Mouse (Mus musculus): ENCODE data around the gene Myo18a. TPM values are rescaled to one million over a fixed set of nuclear protein-coding genes. Genes with fewer than 3 reads are reported as not detected.

Myo18a gene
- total RNA-seq, 2 experiments from 2014 or later = 273 to 280 TPM

DNA sequence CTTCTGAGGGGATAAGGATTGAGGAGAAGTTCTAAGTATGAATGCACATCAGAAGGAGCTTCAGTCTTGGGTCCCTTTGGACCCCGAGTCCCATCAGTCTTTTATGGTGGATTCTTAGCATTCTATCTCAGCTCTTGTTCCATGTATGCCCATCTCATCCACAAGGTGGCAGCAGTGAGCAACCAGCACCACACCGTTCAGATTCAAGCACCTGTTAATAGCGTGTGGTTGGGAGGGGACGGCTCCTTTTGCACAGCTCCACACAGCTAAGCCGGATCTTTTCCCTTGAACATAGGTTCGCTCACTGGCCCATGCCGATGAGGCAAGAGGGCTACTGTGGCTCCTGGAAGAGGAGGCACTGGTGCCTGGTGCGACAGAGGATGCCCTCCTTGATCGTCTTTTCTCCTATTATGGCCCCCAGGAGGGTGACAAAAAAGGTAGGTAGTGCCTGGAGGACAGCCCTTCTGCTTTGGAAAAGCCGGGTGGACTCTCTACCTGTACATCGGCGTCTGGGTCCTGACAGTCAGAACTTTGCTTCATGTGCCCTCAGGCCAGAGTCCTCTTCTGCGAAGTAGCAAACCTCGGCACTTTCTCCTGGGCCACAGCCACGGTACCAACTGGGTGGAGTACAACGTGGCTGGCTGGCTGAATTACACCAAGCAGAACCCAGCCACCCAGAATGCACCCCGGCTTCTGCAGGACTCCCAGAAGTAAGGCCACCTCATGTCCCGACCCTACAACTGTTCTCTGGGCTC, 64.4 kb downstream of the Myo18a start:
- DNase-seq (ENCODE audit: low spot score) = no peak
- intact Hi-C loops (cut with DNase I) = loop anchor here (1.0 to 10.0 kb wide), 2 partner anchors 140 to 357 kb away; partner anchors contain the start of genes Rab34 and Rpl23a

DNA sequence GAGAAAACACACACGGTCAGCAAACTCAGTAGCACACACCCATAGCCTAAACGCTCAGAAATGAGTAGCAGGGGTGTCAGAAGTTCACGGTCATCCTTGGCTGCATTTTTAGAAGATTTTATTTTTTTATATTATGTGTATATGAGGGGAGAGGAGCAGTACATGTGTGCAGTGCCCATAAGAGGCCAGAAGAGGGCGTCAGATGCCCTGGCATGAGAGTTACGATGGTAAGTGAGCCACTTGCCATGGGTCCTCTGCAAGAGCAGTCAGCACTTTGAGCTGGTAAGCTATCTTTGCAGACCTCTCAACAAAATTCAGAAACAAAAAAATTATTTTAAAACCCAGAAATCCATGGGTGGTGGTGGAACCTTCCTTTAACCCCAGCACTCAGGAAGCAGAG, 65.1 kb downstream of the Myo18a start:
- no peak for DNase-seq (ENCODE audit: low spot score)
- intact Hi-C loops (cut with DNase I) = loop anchor here (10.0 kb wide), 1 partner anchor 357 kb away; the partner anchor contains the start of genes Rab34 and Rpl23a

GRCm38 (mm10) chr11:77829043-77829841, 66.2 kb downstream of the Myo18a start:
- intact Hi-C loops (cut with DNase I) = loop anchor here (10.0 kb wide), 1 partner anchor 356 kb away; the partner anchor contains the start of genes Rab34 and Rpl23a
- no peak for DNase-seq (ENCODE audit: low spot score)

GRCm38 (mm10) chr11:77830875-77831274, 67.8 kb downstream of the Myo18a start:
- DNase-seq (ENCODE audit: low spot score) = no peak
- intact Hi-C loops (cut with DNase I) = no loop called here

DNA sequence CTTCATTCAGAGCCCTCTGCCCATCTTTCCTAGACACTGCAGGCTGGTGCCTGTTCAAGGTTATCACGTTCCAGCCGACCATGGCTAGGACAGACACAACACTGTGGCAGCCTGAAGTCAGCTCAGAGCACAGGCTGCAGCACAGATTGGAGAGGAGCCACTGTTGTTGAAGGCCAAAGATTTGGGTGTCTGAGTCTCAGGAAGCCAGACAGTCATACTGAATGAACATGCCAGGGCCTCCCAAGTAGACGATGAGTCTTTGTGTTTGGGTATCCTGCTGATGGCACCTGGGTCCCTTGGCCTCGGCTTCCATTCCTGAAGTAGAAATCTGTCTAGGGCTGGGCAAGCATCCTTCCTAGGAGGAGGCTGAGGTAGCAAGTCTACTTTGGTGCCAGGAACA, 69.5 kb downstream of the Myo18a start:
- DNase-seq (ENCODE audit: low spot score) = no peak
- intact Hi-C loops (cut with DNase I) = no loop called here

- intact Hi-C loops (cut with DNase I) = no loop called here
Observed at GRCm38 (mm10) chr11:77835109-77835508, 72.1 kb downstream of the Myo18a start.

GRCm38 (mm10) chr11:77836290-77836689, 73.2 kb downstream of the Myo18a start:
- no peak for DNase-seq (ENCODE audit: low spot score)
- intact Hi-C loops (cut with DNase I) = no loop called here

More at GRCm38 (mm10) chr11:77835109-77835508, 72.1 kb downstream of the Myo18a start:
- DNase-seq (ENCODE audit: low spot score) = no peak

- no peak for DNase-seq (ENCODE audit: low spot score)
- intact Hi-C loops (cut with DNase I) = no loop called here
Observed at GRCm38 (mm10) chr11:77836751-77837150, 73.7 kb downstream of the Myo18a start.

DNA sequence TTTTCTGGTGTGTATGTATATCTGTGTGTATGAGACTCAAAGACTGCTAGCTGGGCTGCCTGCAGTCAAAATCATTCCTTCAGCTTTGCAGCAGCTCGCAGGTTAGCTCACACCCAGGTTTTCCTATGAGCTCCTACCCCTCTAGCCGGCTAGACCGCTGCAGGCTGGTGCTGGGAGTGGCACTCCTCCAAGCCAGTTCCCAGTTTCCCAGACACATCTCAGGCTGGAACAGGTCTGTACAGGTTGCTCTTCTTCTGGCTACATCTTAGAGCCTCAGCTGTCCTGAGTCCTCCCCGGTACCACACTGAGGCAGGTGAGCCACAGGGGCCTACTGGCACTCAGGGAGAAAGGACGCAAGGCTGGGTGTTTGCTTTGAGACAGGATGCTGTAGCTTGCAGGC, 74.8 kb downstream of the Myo18a start:
- no peak for DNase-seq (ENCODE audit: low spot score)
- intact Hi-C loops (cut with DNase I) = no loop called here

DNA sequence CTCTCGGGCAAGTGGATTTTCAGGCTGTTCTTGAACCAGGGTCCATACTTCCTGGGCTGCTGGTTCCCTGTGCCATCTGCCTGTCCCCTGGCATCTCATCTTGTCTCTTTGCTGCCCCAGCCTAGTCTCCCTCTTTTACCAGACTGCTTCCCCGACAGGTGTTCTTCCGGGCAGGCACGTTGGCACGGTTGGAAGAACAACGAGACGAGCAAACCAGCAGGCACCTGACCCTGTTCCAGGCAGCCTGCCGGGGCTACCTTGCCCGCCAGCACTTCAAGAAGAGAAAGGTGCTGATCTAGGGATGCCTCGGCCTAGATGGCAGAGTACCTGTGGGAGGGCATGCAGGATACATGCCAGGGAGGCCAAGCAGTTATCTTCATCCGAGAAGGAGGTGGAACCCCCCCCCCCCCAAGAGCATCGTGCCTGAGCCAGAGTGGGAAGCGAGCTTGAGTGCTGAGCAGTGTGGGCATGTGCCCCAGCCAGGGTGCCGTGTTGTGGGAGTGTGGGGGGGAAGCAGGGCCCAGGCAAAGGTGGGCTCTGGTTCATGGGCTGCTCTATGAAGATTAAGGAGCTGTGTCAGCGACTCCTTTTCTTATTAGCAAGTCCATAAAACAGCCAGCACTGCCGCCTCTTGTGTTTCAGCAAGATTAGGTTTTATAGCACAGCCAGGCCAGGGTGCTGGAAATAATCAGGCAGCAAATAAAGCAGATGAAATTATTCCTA, 77.6 kb downstream of the Myo18a start:
- intact Hi-C loops (cut with DNase I) = no loop called here
- DNase-seq (ENCODE audit: low spot score) = no peak

GRCm38 (mm10) chr11:77843068-77843905, 80.2 kb downstream of the Myo18a start:
- no peak for DNase-seq (ENCODE audit: low spot score)
- intact Hi-C loops (cut with DNase I) = no loop called here

- DNase-seq (ENCODE audit: low spot score) = no peak
- intact Hi-C loops (cut with DNase I) = no loop called here
Observed at GRCm38 (mm10) chr11:77843906-77844200, 80.8 kb downstream of the Myo18a start.

DNA sequence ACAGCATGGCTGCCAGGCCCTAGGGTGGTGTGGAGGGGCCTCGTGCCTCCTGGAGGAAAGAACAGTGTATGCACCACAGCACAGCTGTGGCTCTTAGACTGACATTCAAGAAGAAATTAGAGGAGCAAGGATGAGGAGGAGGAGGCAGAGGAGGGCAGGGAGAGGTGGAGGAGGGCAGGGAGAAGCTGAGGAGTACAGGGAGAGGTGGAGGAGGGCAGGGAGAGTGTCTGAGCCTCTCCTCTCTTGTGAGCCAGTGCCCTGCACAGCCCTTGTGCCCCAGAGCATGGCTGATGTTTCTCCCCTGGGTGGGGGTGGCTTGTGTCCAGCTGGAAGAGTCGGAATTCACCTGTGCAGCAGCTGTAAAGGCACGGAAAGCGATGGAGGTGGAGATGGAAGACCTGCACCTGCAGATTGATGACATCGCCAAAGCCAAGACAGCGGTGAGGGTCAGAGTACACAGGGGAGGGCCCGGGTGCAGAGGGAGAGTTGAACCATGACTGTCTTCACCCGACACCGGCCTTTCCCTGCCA, 84.6 kb downstream of the Myo18a start:
- intact Hi-C loops (cut with DNase I) = no loop called here
- DNase-seq (ENCODE audit: low spot score) = no peak

- intact Hi-C loops (cut with DNase I) = no loop called here
- DNase-seq (ENCODE audit: low spot score) = no peak
Observed at GRCm38 (mm10) chr11:77848131-77848530, 85.1 kb downstream of the Myo18a start.

GRCm38 (mm10) chr11:77849151-77849550, 86.1 kb downstream of the Myo18a start:
- no peak for DNase-seq (ENCODE audit: low spot score)
- intact Hi-C loops (cut with DNase I) = no loop called here

- intact Hi-C loops (cut with DNase I) = no loop called here
- peak; percentile 28 for DNase-seq (ENCODE audit: low spot score)
Observed at GRCm38 (mm10) chr11:77850401-77851244, 87.6 kb downstream of the Myo18a start.

DNA sequence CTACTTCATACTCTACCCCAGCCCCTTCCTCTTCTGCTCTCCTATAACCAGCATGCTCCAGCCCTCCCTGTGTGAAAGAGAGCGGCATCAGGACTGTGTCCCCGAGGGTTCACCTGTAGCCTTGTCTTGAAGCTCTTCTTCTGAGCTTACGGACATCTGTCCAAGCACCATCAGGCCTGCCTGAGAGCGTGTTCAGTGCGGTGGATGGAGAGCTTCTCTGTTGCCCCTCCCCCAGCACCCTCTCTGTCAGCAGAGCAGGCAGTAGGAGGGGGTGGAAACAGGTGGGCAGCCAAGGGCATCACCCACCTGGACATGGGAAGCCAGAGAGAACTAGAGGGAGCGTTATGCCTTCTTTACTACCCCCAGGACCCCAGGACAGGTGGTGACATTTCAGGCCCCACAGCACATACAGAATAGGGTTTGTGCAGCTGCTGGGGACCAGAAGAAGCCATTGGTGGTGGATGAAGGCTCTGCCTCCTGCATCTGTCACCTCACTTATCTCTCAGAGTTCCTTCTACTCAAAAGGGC, 88.5 kb downstream of the Myo18a start:
- DNase-seq (ENCODE audit: low spot score) = no peak
- intact Hi-C loops (cut with DNase I) = no loop called here

DNA sequence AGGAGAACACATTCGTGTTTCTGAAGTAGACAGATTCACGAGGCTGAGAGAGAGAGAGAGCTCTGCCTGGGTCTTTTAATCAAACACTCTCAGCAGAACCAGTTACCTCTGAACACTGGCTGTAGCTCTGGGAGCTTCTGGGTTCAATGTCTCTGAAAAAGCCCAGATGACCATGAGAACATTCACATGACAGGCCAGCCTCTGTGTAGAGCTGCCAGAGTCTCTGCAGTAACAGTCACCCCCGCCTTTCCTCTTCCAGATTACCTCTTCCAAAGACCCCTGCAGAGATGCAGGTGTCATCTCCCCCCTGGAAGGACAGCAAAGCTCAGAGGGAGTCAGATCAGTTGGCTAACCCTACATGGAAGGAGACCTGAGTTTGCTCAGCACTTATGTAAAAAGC, 89.1 kb downstream of the Myo18a start:
- intact Hi-C loops (cut with DNase I) = no loop called here
- no peak for DNase-seq (ENCODE audit: low spot score)
